Mouse (Mus musculus): ENCODE data around the gene Eci1. TPM values are rescaled to one million over a fixed set of nuclear protein-coding genes. Genes with fewer than 3 reads are reported as not detected.

Gene Eci1
- polyA plus RNA-seq, 1 experiment from 2014 or later, result 96.4 TPM

GRCm38 (mm10) chr17:24481027-24481815 lies 54.8 kb downstream of the Eci1 start:
- H3K27me3 ChIP-seq (replicated peaks; ENCODE audit: control insufficient read depth, insufficient read depth, low read length), result no peaks in the 10 kb centered on the region
- H3K36me3 ChIP-seq (ENCODE audit: control insufficient read depth, insufficient read depth), result peaks cover 16% of the 10 kb centered on the region
- no peak overlapping the region for H3K4me2 ChIP-seq (replicated peaks; ENCODE audit: low read depth)
- WGBS, result 85% methylated on average over 20 of the region's 20 CpGs
- no peak for ATAC-seq
- no peak overlapping the region for H3K27ac ChIP-seq (ENCODE audit: low read depth, low read length)
- no peaks in the 10 kb centered on the region for H3K9me3 ChIP-seq (ENCODE audit: control insufficient read depth)
- H3K4me3 ChIP-seq (ENCODE audit: low read depth, low read length), result no peak overlapping the region
- no peak for TF ChIP-seq CTCF (IDR thresholded peaks at IDR 0.05; ENCODE audit: low read depth)
- H3K9ac ChIP-seq (ENCODE audit: low read depth, low read length), result no peak overlapping the region
- H3K4me1 ChIP-seq (replicated peaks; ENCODE audit: control insufficient read depth, insufficient read depth, low read length), result peaks cover 8% of the 10 kb centered on the region

DNA sequence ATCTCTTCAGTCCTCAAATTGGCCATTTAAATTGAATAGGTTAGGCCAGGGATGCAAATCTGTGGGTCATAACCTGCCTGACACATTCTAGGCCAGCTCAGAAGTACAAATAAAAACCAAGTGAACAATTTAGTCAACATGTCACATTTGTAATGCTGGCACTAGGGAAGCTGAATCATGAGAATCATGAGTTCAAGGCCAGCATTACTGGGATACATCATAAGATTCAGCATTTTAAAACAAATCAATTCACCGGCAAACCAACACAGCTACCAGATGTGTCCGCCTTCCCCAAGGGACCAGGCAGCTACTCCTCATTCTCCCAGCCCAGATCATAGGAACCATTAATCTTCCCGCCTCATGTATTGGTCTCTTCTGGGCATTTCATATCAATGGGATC lies 57.1 kb downstream of the Eci1 start:
- 93% methylated on average over 3 of the region's 3 CpGs for WGBS
- no peaks in the 10 kb centered on the region for H3K4me1 ChIP-seq (replicated peaks; ENCODE audit: control insufficient read depth, insufficient read depth, low read length)
- ATAC-seq, result no peak
- H3K4me3 ChIP-seq (ENCODE audit: low read depth, low read length), result no peak overlapping the region
- H3K9me3 ChIP-seq (ENCODE audit: control insufficient read depth), result no peaks in the 10 kb centered on the region
- H3K9ac ChIP-seq (ENCODE audit: low read depth, low read length), result no peak overlapping the region
- no peak overlapping the region for H3K27ac ChIP-seq (ENCODE audit: low read depth, low read length)
- TF ChIP-seq CTCF (IDR thresholded peaks at IDR 0.05; ENCODE audit: low read depth), result no peak
- H3K4me2 ChIP-seq (replicated peaks; ENCODE audit: low read depth), result no peak overlapping the region
- peaks cover 13% of the 10 kb centered on the region; the same call in 1 of the 2 replicates for H3K27me3 ChIP-seq (replicated peaks; ENCODE audit: control insufficient read depth, insufficient read depth, low read length)
- no peaks in the 10 kb centered on the region for H3K36me3 ChIP-seq (ENCODE audit: control insufficient read depth, insufficient read depth)

DNA sequence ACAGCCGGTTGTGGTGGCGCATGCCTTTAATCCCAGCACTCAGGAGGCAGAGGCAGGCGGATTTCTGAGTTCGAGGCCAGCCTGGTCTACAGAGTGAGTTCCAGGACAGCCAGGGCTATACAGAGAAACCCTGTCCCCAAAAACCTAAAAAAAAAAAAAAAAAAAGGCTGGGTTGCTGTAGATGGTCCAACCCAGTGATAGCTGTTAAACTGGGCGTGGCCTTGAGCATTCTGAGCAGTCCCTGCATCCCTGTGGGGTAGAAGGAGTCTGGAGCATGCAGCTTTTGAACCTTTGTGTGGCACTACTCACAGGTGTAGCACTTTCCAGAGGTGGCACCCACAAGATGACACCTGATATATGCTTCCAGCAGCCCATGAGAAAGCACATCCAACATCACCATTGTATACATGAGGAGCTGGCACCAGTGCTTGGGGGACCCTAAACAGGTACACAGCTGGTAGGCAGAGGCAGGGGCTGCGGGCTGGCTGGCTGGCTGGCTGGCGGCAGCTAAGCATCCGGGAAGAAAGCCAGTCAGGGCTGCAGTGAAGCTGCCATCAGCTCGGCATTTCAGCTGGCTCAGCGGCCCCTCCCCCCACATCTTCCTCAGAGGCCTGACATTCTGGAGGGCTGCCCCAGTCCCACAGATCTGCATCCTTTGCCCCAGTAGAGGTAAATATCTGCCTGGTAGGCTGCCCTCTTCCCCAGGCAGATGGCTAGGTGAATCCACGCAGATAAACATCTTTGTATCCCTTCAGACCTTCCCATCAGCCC lies 58.8 kb downstream of the Eci1 start:
- no peak for TF ChIP-seq CTCF (IDR thresholded peaks at IDR 0.05; ENCODE audit: low read depth)
- 48% methylated on average over 11 of the region's 11 CpGs for WGBS
- Histone ChIP-seq H3K4me2 (replicated peaks; ENCODE audit: low read depth) (no peak overlapping the region), H3K4me3 (ENCODE audit: low read depth, low read length) (no peak overlapping the region), H3K27me3 (replicated peaks; ENCODE audit: control insufficient read depth, insufficient read depth, low read length) (peaks cover 27% of the 10 kb centered on the region; the same call in 1 of the 2 replicates), H3K9ac (ENCODE audit: low read depth, low read length) (no peak overlapping the region), H3K36me3 (ENCODE audit: control insufficient read depth, insufficient read depth) (no peaks in the 10 kb centered on the region), H3K4me1 (replicated peaks; ENCODE audit: control insufficient read depth, insufficient read depth, low read length) (peaks cover 6% of the 10 kb centered on the region; the same call in 1 of the 2 replicates), H3K27ac (ENCODE audit: low read depth, low read length) (no peak overlapping the region), H3K9me3 (ENCODE audit: control insufficient read depth) (no peaks in the 10 kb centered on the region)
- no peak for ATAC-seq

- Histone ChIP-seq H3K27ac (ENCODE audit: low read depth, low read length) (no peak within 1 kb of the TSS), H3K4me1 (replicated peaks; ENCODE audit: control insufficient read depth, insufficient read depth, low read length) (peaks cover 6% of the 10 kb centered on the region; the same call in 1 of the 2 replicates), H3K9ac (ENCODE audit: low read depth, low read length) (peak within 1 kb of the TSS; percentile 50), H3K27me3 (replicated peaks; ENCODE audit: control insufficient read depth, insufficient read depth, low read length) (peaks cover 32% of the 10 kb centered on the region; the same call in 1 of the 2 replicates), H3K9me3 (ENCODE audit: control insufficient read depth) (no peaks in the 10 kb centered on the region), H3K4me2 (replicated peaks; ENCODE audit: low read depth) (peak within 1 kb of the TSS; percentile 96), H3K36me3 (ENCODE audit: control insufficient read depth, insufficient read depth) (no peaks in the 10 kb centered on the region), H3K4me3 (ENCODE audit: low read depth, low read length) (peak within 1 kb of the TSS; percentile 66)
- 3% methylated on average over 33 of the region's 45 CpGs for WGBS
- TF ChIP-seq CTCF (IDR thresholded peaks at IDR 0.05; ENCODE audit: low read depth), result no peak
- 0 out of 2 replicates have a peak, but pooled peaks have one; percentile 33 for ATAC-seq
Observed at GRCm38 (mm10) chr17:24488186-24488661, 61.8 kb downstream of the Eci1 start, which contains the start of gene Caskin1. Caskin1 (plus strand) TSS chr17:24488601.

- H3K27ac ChIP-seq (ENCODE audit: low read depth, low read length), result no peak overlapping the region
- ATAC-seq, result peak; percentile 48; the same call in 1 of the 2 replicates
- H3K4me3 ChIP-seq (ENCODE audit: low read depth, low read length), result peak overlapping the region; percentile 66
- H3K9ac ChIP-seq (ENCODE audit: low read depth, low read length), result peak overlapping the region; percentile 50
- no peaks in the 10 kb centered on the region for H3K9me3 ChIP-seq (ENCODE audit: control insufficient read depth)
- no peak for TF ChIP-seq CTCF (IDR thresholded peaks at IDR 0.05; ENCODE audit: low read depth)
- WGBS, result under 1% methylated on average over 75 of the region's 81 CpGs
- no peaks in the 10 kb centered on the region for H3K36me3 ChIP-seq (ENCODE audit: control insufficient read depth, insufficient read depth)
- H3K4me1 ChIP-seq (replicated peaks; ENCODE audit: control insufficient read depth, insufficient read depth, low read length), result peaks cover 6% of the 10 kb centered on the region; the same call in 1 of the 2 replicates
- peak overlapping the region; percentile 96 for H3K4me2 ChIP-seq (replicated peaks; ENCODE audit: low read depth)
- peaks cover 32% of the 10 kb centered on the region; the same call in 1 of the 2 replicates for H3K27me3 ChIP-seq (replicated peaks; ENCODE audit: control insufficient read depth, insufficient read depth, low read length)
Observed at GRCm38 (mm10) chr17:24488662-24489264, 62.3 kb downstream of the Eci1 start.

Other genes starting within 250 kb of the Eci1 start
- 3.1 and 3.4 TPM in 2 replicates for gene Tbc1d24, start 221.1 kb upstream of the Eci1 start, polyA plus RNA-seq (2015; fragmentation: Nextera tagmentation; extraction: Ambion mirVana)
- gene Ntn3, start 217.1 kb upstream of the Eci1 start, polyA plus RNA-seq (2015; fragmentation: Nextera tagmentation; extraction: Ambion mirVana), result 2.0 and 2.1 TPM in 2 replicates
- gene Tedc2, start 205.8 kb upstream of the Eci1 start, polyA plus RNA-seq (2015; fragmentation: Nextera tagmentation; extraction: Ambion mirVana), result 6.8 and 7.3 TPM in 2 replicates
- 7.8 and 8.6 TPM in 2 replicates for gene Ccnf, start 175.2 kb upstream of the Eci1 start, polyA plus RNA-seq (2015; fragmentation: Nextera tagmentation; extraction: Ambion mirVana)
- gene Abca17, start 75.6 kb upstream of the Eci1 start, polyA plus RNA-seq (2015; fragmentation: Nextera tagmentation; extraction: Ambion mirVana), result not detected in 2 replicates
- gene Abca3, start 74.7 kb upstream of the Eci1 start, polyA plus RNA-seq (2015; fragmentation: Nextera tagmentation; extraction: Ambion mirVana), result 11.3 and 12.7 TPM in 2 replicates
- gene Rnps1, start 12.1 kb upstream of the Eci1 start, polyA plus RNA-seq (2015; fragmentation: Nextera tagmentation; extraction: Ambion mirVana), result 111 and 114 TPM in 2 replicates
- 0.73 and 0.80 TPM in 2 replicates for gene Dnase1l2, start 16.5 kb downstream of the Eci1 start, polyA plus RNA-seq (2015; fragmentation: Nextera tagmentation; extraction: Ambion mirVana)
- 5.0 and 5.2 TPM in 2 replicates for gene E4f1, start 43.7 kb downstream of the Eci1 start, polyA plus RNA-seq (2015; fragmentation: Nextera tagmentation; extraction: Ambion mirVana)
- gene Pgp, start 43.8 kb downstream of the Eci1 start, polyA plus RNA-seq (2015; fragmentation: Nextera tagmentation; extraction: Ambion mirVana), result 64.5 and 69.4 TPM in 2 replicates
- gene Bricd5, start 47.2 kb downstream of the Eci1 start, polyA plus RNA-seq (2015; fragmentation: Nextera tagmentation; extraction: Ambion mirVana), result not detected in 2 replicates
- gene Mlst8, start 52.4 kb downstream of the Eci1 start, polyA plus RNA-seq (2015; fragmentation: Nextera tagmentation; extraction: Ambion mirVana), result 11.9 and 12.9 TPM in 2 replicates
- 0.69 and 0.78 TPM in 2 replicates for gene Caskin1, start 62.0 kb downstream of the Eci1 start, polyA plus RNA-seq (2015; fragmentation: Nextera tagmentation; extraction: Ambion mirVana)
- 39.7 and 41.2 TPM in 2 replicates for gene Traf7, start 101.3 kb downstream of the Eci1 start, polyA plus RNA-seq (2015; fragmentation: Nextera tagmentation; extraction: Ambion mirVana)
- 0.31 and 0.63 TPM in 2 replicates for gene Rab26, start 107.6 kb downstream of the Eci1 start, polyA plus RNA-seq (2015; fragmentation: Nextera tagmentation; extraction: Ambion mirVana)
- 5.4 and 8.3 TPM in 2 replicates for gene Pkd1, start 123.2 kb downstream of the Eci1 start, polyA plus RNA-seq (2015; fragmentation: Nextera tagmentation; extraction: Ambion mirVana)
- 24.7 and 25.8 TPM in 2 replicates for gene Tsc2, start 206.0 kb downstream of the Eci1 start, polyA plus RNA-seq (2015; fragmentation: Nextera tagmentation; extraction: Ambion mirVana)
- gene Nthl1, start 206.0 kb downstream of the Eci1 start, polyA plus RNA-seq (2015; fragmentation: Nextera tagmentation; extraction: Ambion mirVana), result 5.0 and 5.5 TPM in 2 replicates
- gene Slc9a3r2, start 223.7 kb downstream of the Eci1 start, polyA plus RNA-seq (2015; fragmentation: Nextera tagmentation; extraction: Ambion mirVana), result 26.5 and 30.1 TPM in 2 replicates
- 0.20 TPM in 1 of 2 replicates, not detected in the other for gene Npw, start 231.8 kb downstream of the Eci1 start, polyA plus RNA-seq (2015; fragmentation: Nextera tagmentation; extraction: Ambion mirVana)
- gene Zfp598, start 243.0 kb downstream of the Eci1 start, polyA plus RNA-seq (2015; fragmentation: Nextera tagmentation; extraction: Ambion mirVana), result 13.4 and 13.5 TPM in 2 replicates